Mouse (Mus musculus): ENCODE data around the gene Usp3.

GRCm38 (mm10) chr9:66597076-66597475 lies 4.1 kb upstream of the Usp3 start:
- no peak for TF ChIP-seq POLR2A (IDR thresholded peaks at IDR 0.05; ENCODE audit: low read depth, low read length)
- TF ChIP-seq CTCF (conservative IDR thresholded peaks at IDR 0.05; ENCODE audit: insufficient read depth, insufficient read length, low read depth, low read length), result no peak

All from kidney, adult 2 months (tissue).